Mouse (Mus musculus) kidney, embryonic 15.5 days (tissue): Measurements from ENCODE around the gene Unc13b. TPM values are rescaled to one million over a fixed set of nuclear protein-coding genes. Genes with fewer than 3 reads are reported as not detected.

Experiments
- ATAC-seq: fragments of 200-750 bp; cut with Nextera tagmentation; replicated peaks from 2 replicates; pipeline ENCODE4 v1.8.0; 2017; ENCODE audit warnings: moderate TSS enrichment; ENCODE audit not compliant: low FRiP score
- H3K27ac ChIP-seq: fragments of 300-500 bp; sonication (generic); 2 replicates; pipeline ENCODE4 v1.5.1; 2015; ENCODE audit warnings: mild to moderate bottlenecking, inconsistent platforms
- H3K27me3 ChIP-seq: fragments of 300-500 bp; sonication (generic); 2 replicates; pipeline ENCODE4 v1.6.1; 2015; ENCODE audit warnings: inconsistent platforms
- H3K36me3 ChIP-seq: fragments of 300-500 bp; sonication (generic); 2 replicates; pipeline ENCODE4 v1.6.1; 2015; ENCODE audit warnings: inconsistent platforms
- H3K4me1 ChIP-seq: fragments of 300-500 bp; sonication (generic); 2 replicates; pipeline ENCODE4 v1.6.1; 2015; ENCODE audit warnings: inconsistent platforms
- H3K4me2 ChIP-seq: fragments of 300-500 bp; sonication (generic); 2 replicates; pipeline ENCODE4 v1.6.1; 2015; ENCODE audit warnings: moderate library complexity, mild to moderate bottlenecking, inconsistent platforms
- H3K4me3 ChIP-seq: fragments of 300-500 bp; sonication (generic); replicated peaks from 2 replicates; pipeline ENCODE4 v1.5.1; 2015; ENCODE audit warnings: mild to moderate bottlenecking, inconsistent platforms
- H3K9ac ChIP-seq: fragments of 300-500 bp; sonication (generic); 2 replicates; pipeline ENCODE4 v1.6.1; 2015; ENCODE audit warnings: mild to moderate bottlenecking, inconsistent platforms
- H3K9me3 ChIP-seq: fragments of 300-500 bp; sonication (generic); replicated peaks from 2 replicates; pipeline ENCODE4 v1.6.1; 2016; ENCODE audit warnings: inconsistent platforms
- WGBS: fragments of 180-500 bp; shearing (Covaris S2); methylation state at CpG from one replicate; pipeline ENCODE4 v1.1.7; 2015; ENCODE audit warnings: mixed read lengths; 5-methylcytosine and 5-hydroxymethylcytosine counted together
- polyA plus RNA-seq: library from polyadenylated mRNA; unstranded; fragments of >200 nt; fragmentation: Nextera tagmentation; extraction: Ambion mirVana; gene quantifications from 2 replicates; pipeline ENCODE4 v1.2.1, GENCODE M21; 2015

Gene Unc13b
- polyA plus RNA-seq, 1 experiment from 2014 or later, result 8.3 TPM

DNA sequence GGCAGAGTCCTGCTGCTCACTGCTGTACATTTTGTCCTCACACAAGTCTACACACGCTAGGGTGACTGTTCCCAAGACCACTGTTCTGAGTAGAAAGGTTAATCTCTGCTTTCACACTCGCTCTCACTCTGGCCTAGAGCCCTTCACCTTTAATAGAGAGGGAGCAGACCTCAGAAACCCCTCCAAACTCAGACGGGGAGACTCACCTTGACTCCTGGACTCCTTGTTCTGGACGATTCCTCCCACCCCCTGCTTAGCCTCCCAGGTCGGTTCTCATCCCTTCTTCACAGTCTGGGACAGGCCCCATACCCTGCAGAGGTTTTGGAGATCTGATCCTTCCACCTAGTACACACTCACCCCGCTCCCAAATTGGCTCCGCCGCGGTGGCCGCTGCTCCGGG lies 19.1 kb upstream of the Unc13b start:
- no peaks in the 10 kb centered on the region for H3K9me3 ChIP-seq
- peak overlapping the region; percentile 73 for H3K9ac ChIP-seq
- peaks cover 40% of the 10 kb centered on the region for H3K4me1 ChIP-seq
- H3K4me2 ChIP-seq, result peak overlapping the region; percentile 86
- peaks cover 19% of the 10 kb centered on the region for H3K36me3 ChIP-seq
- 1% methylated on average over 11 of the region's 11 CpGs for WGBS
- peak overlapping the region; percentile 79 for H3K27ac ChIP-seq
- H3K4me3 ChIP-seq, result peak overlapping the region; percentile 69
- ATAC-seq, result peak; percentile 33
- H3K27me3 ChIP-seq, result no peaks in the 10 kb centered on the region

DNA sequence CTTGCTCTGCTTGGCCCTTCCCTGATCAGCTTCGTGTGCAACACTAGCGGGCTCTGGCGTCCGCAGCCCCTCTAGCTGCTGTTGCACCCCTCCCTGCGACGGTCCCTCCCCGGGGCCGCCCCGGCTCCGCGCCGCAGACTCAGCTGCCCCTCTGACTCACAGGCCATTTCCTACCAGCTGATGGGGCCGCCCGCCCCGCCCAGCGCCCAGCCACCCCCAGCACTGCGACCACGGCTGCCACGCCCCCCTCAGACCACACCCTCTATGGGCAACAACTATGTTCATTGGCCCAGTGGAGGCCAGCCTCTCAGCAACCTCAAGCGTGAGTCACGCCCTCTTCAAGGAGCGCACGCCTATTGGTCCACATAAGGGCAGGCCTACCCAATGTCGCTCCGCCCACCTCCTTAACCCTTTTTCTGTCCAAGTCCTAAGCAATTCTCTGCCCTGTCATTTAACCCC lies 18.6 kb upstream of the Unc13b start:
- H3K9ac ChIP-seq, result peak overlapping the region; percentile 73

DNA sequence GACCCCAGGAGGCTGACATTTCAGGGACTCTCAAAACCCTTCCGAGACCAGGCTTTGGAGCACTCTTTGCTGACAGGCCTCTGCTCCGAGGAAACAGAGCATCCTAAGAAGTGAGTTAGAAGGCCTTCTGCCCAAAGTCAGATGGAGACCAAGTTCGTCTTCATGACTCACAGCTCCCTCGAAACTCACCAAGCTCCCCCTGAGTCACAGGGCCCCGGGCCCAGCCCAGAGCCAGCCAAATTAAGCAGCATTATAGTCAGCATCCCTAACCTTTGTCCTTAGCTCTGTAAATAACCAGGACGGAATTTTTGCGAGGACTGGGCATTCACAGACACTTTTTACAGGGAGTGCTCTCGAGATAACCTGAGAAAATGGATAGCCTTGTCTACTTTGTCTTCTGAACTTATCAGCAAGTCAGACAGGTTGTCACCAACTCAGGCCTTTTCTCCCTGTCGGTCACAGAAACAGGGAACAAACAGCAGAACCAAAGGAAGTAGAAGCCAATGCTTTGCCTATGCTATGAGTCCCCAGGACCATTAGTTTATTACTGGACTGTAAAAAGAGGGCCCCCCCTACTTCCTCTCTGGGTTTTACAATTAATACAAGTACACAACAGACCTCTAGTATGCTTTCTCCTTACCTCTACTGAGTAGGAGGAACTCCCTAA lies 17.7 kb upstream of the Unc13b start:
- Histone ChIP-seq H3K36me3 (peaks cover 8% of the 10 kb centered on the region), H3K9ac (no peak overlapping the region), H3K27me3 (no peaks in the 10 kb centered on the region), H3K4me1 (peaks cover 51% of the 10 kb centered on the region), H3K4me3 (no peak overlapping the region), H3K4me2 (no peak overlapping the region), H3K9me3 (no peaks in the 10 kb centered on the region), H3K27ac (peak overlapping the region; percentile 45)
- ATAC-seq, result no peak
- 66% methylated on average over 9 of the region's 9 CpGs for WGBS

More for the DNA sequence above, 18.6 kb upstream of the Unc13b start:
- Histone ChIP-seq H3K27ac (peak overlapping the region; percentile 79), H3K4me1 (peaks cover 45% of the 10 kb centered on the region), H3K9me3 (no peaks in the 10 kb centered on the region), H3K36me3 (peaks cover 16% of the 10 kb centered on the region), H3K4me3 (peak overlapping the region; percentile 69), H3K27me3 (no peaks in the 10 kb centered on the region), H3K4me2 (peak overlapping the region; percentile 86)
- ATAC-seq, result peak; percentile 98
- 0% methylated on average over 25 of the region's 25 CpGs for WGBS

DNA sequence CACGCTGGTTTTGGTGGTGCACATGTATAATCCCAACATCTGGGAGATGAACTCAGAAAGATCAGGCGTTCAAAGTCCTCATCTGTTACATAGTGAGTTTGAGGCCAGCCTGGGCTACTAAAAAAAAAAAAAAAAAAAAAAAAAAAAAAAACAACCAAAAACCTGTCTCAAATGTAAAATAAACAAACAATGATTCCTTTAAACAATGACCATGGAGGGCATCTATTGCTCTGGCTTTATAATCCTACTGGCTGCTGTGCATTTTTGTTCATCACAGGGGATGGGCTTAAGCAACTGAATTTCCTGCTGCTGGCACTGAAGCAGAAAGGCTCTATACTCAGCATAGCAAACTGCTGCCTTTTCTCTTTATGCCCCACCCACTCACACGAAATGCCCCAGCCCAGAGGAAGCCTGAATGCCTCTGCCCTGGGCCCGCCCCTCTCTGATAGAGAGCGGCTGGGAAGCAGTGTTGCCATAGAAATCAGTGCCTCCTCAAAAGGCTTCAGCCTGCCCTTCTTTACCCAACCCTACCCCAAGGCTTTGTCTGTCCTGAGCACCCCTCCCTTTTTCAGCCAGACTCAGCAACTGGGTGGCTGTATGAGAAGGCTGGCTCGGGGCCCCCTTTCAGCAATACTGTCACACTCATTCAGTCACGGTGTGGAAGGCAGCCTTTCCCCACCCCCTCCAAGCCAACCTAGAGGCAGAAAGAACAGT lies 15.0 kb upstream of the Unc13b start:
- Histone ChIP-seq H3K36me3 (no peaks in the 10 kb centered on the region), H3K27me3 (no peaks in the 10 kb centered on the region), H3K27ac (peak overlapping the region; percentile 72), H3K4me1 (peaks cover 46% of the 10 kb centered on the region), H3K9me3 (no peaks in the 10 kb centered on the region), H3K4me2 (peak overlapping the region; percentile 85), H3K9ac (0 out of 2 replicates have a peak overlapping the region, but pooled peaks have one; percentile 3), H3K4me3 (peak overlapping the region; percentile 65; the same call in 1 of the 2 replicates)
- no peak for ATAC-seq
- 21% methylated on average over 7 of the region's 7 CpGs for WGBS

DNA sequence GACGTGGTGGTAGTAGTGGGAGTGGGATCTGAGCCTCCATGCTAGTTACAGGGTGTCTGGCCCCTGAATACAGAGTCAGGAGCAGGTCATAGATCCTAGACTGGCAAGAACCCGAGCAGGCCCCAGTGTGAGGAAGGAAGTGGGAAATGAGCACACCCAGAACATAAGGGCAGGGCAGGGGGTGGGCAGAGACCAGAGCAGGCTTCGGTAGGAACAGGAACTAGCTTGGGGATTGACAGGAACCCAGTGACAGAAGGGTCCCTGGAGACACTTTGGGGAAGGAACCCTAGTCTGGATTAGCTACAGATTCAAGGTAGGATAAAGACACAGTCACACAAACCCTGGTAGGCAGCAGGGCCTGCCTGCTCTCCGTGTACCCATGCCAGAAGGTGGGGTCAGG lies 14.1 kb upstream of the Unc13b start:
- WGBS, result 17% methylated on average over 4 of the region's 4 CpGs
- Histone ChIP-seq H3K9ac (no peak overlapping the region), H3K4me3 (peak overlapping the region; percentile 65), H3K4me1 (peaks cover 38% of the 10 kb centered on the region), H3K36me3 (no peaks in the 10 kb centered on the region), H3K27me3 (no peaks in the 10 kb centered on the region), H3K9me3 (no peaks in the 10 kb centered on the region), H3K4me2 (peak overlapping the region; percentile 85), H3K27ac (peak overlapping the region; percentile 72)
- ATAC-seq, result no peak

DNA sequence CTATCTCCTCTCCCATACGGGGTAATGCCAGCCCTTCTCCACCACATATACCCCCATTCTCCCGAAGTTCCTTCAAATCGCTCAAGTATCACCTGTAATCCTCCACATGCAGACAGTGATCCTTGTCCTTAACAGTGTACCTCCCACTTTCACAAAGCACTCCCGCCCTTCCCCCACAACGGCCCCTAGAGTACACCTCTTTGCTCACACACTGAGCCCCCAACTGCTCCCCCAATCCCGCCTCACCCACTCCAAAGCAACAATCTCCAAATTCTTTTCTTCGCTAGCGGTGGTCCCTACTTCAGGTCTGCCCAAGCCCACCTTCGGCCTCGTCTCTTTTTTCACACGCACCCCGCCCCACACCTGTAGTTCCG lies 13.5 kb upstream of the Unc13b start:
- peak overlapping the region; percentile 72 for H3K27ac ChIP-seq
- H3K9me3 ChIP-seq, result no peaks in the 10 kb centered on the region
- no peaks in the 10 kb centered on the region for H3K36me3 ChIP-seq
- H3K4me1 ChIP-seq, result peaks cover 32% of the 10 kb centered on the region
- WGBS, result 4% methylated on average over 13 of the region's 13 CpGs
- peak overlapping the region; percentile 44 for H3K9ac ChIP-seq
- ATAC-seq, result no peak; the same call in none of the 2 replicates
- H3K27me3 ChIP-seq, result no peaks in the 10 kb centered on the region
- peak overlapping the region; percentile 85 for H3K4me2 ChIP-seq
- H3K4me3 ChIP-seq, result peak overlapping the region; percentile 65

DNA sequence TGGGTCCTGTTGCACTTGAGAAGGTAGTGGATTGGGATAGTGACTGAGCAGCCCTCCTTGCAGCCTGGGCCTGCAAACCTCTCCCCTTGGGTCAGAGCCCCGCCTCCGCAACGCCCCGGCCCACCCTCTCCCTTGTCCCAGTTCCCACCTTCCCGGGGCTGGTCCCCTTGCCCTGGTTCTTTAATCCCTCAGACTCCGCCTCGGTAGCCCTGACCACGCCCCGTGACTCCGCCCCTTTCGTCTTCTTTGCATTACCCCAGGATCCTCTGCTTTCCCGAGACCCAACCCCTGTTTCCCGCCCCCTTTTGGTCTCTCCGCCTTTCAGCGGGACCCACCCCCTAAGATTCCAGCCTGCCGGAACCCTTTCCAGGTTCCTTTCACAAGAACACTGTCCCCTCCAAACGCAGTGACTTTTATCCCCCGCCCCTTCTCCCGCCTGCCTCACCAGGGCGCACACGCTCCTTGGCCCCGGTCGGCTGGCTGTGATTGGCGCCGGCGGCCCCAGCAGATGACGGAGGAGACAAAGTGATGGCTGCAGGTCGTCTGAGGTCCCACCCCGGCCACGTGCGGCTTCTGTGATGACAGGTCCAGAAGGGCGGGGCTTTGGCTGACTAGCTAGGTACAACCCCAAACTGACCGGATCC lies 13.0 kb upstream of the Unc13b start, which contains the start of gene Fam214b:
Gene Fam214b (minus strand): TSS at position 562 of the 644 bp plus-strand sequence.
- Histone ChIP-seq H3K4me3 (peak within 1 kb of the TSS; percentile 65), H3K4me1 (peaks cover 29% of the 10 kb centered on the region), H3K9ac (peak within 1 kb of the TSS; percentile 52), H3K4me2 (peak within 1 kb of the TSS; percentile 85), H3K9me3 (no peaks in the 10 kb centered on the region), H3K27ac (peak within 1 kb of the TSS; percentile 81), H3K36me3 (no peaks in the 10 kb centered on the region), H3K27me3 (no peaks in the 10 kb centered on the region)
- WGBS, result under 1% methylated on average over 33 of the region's 33 CpGs
- ATAC-seq, result peak; percentile 95

DNA sequence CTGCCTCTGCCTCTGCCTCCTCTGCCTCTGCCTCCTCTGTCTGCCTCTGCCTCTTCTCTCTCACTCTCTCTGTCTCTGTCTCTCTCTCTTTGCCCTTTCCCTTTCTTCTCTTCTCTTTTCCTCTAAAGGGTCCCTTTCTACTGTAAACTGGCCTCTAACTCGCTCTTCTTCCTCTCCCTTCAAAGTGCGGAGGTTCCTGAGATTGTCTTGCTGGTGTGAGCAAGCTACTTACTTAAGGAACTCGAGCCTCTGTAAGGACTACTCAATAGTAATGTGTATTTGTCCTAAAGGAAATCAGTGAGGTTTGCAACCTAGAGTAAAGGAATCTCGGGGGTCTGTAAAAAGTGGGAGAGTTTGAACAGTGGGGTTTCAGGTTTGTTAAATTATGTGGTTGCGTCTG lies 12.1 kb upstream of the Unc13b start:
- no peaks in the 10 kb centered on the region for H3K27me3 ChIP-seq
- WGBS, result 67% methylated on average over 5 of the region's 5 CpGs

DNA sequence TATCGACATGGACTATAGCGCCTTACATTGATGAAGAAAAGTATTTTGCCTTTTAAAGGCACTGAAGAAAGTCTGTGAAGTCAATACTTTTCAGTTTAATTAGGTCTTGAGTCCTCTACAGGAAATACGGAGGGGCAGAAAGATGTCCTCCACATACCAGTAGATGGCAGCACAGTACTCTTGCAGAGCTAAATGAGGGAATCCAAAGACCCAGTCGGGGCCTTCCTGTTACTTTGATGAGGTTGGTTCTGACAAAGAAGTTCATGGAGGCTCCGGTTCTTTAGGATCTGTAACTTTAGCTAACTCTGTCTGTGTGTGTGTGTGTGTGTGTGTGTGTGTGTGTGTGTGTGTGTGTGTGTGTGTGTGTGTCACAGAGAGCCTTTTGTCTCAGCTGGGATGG lies 11.5 kb upstream of the Unc13b start:
- no peak overlapping the region for H3K9ac ChIP-seq
- peak overlapping the region; percentile 8; the same call in 1 of the 2 replicates for H3K4me2 ChIP-seq
- 5% methylated on average over 5 of the region's 5 CpGs for WGBS
- no peaks in the 10 kb centered on the region for H3K9me3 ChIP-seq
- no peak overlapping the region for H3K27ac ChIP-seq
- no peaks in the 10 kb centered on the region for H3K27me3 ChIP-seq
- no peaks in the 10 kb centered on the region for H3K36me3 ChIP-seq
- no peak overlapping the region for H3K4me3 ChIP-seq
- peaks cover 27% of the 10 kb centered on the region for H3K4me1 ChIP-seq
- ATAC-seq, result no peak

More for the DNA sequence above, 12.1 kb upstream of the Unc13b start:
- H3K36me3 ChIP-seq, result no peaks in the 10 kb centered on the region
- H3K4me2 ChIP-seq, result peak overlapping the region; percentile 85
- no peak for ATAC-seq
- no peak overlapping the region for H3K9ac ChIP-seq
- no peak overlapping the region for H3K27ac ChIP-seq
- no peaks in the 10 kb centered on the region for H3K9me3 ChIP-seq
- no peak overlapping the region for H3K4me3 ChIP-seq
- peaks cover 27% of the 10 kb centered on the region for H3K4me1 ChIP-seq

DNA sequence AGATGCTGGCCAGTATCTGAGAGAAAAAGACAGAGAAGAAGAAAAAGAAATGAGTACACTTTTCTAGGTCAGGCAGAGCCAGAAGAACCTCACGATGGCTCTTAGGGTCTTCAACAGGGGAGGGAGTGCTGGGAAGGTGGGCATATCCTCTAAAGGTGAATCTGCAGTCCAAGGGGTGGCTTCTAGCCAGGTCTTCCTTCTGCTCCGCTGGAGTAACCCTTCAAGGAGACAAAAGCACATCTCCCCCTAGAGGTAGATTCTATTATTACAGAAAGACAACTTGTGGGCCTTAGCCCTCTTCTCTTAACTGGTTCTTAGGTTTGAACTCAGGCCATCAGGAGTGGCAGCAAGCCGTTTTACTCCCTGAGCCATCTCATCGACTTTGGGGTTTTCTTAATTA lies 6.1 kb upstream of the Unc13b start:
- ATAC-seq, result no peak
- H3K4me2 ChIP-seq, result no peak overlapping the region
- no peaks in the 10 kb centered on the region for H3K27me3 ChIP-seq
- no peaks in the 10 kb centered on the region for H3K4me1 ChIP-seq
- no peak overlapping the region for H3K9ac ChIP-seq
- no peaks in the 10 kb centered on the region for H3K9me3 ChIP-seq
- WGBS, result 17% methylated on average over 4 of the region's 4 CpGs
- no peaks in the 10 kb centered on the region for H3K36me3 ChIP-seq
- H3K27ac ChIP-seq, result no peak overlapping the region
- H3K4me3 ChIP-seq, result no peak overlapping the region

DNA sequence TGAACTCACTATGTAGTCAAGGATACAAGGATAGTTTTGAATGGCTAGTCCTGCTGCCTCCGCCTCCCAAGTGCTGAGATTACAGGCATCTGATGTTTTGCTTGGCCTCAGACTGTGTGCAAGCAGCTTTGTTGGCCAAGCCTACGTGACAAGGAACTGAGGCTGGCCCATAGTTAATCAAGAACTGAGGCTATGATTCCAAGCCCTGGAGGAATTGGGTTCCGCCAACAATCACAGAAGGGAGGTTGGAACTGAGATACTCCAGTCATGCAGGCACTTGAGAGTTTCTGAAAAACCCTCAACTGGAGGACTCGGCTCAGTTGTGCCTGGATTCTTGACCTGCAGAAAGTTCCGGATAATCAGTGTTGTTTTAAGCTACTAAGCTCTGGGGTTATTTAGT lies 1.1 kb upstream of the Unc13b start:
- Histone ChIP-seq H3K27ac (no peak overlapping the region), H3K9me3 (no peaks in the 10 kb centered on the region), H3K36me3 (no peaks in the 10 kb centered on the region), H3K9ac (no peak overlapping the region), H3K27me3 (peaks cover 6% of the 10 kb centered on the region; the same call in 1 of the 2 replicates), H3K4me1 (peaks cover 21% of the 10 kb centered on the region), H3K4me2 (no peak overlapping the region), H3K4me3 (no peak overlapping the region)
- WGBS, result 85% methylated on average over 5 of the region's 5 CpGs
- no peak for ATAC-seq

DNA sequence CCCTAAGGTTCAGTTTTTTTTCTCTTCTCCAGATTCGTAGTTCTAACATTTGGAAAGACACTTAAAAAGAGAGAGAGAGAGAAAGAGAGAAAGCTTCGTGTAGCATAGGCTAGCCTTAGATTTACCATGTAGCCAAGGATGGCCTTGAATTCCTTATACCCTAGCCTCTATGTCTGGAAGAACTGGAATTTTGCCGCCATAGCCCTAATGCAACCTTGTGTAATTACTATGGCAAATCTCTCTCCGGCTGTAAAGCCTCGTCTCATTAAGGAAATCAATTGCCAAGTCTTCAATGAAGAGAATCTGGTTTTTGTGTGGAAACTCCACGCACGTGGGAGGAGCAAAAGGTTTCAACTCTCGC lies 381 bp upstream of the Unc13b start:
- H3K4me2 ChIP-seq, result peak overlapping the region; percentile 92
- 17% methylated on average over 8 of the region's 8 CpGs for WGBS

More for the DNA sequence above, 381 bp upstream of the Unc13b start:
- ATAC-seq, result no peak; the same call in 1 of the 2 replicates
- Histone ChIP-seq H3K4me1 (peaks cover 21% of the 10 kb centered on the region), H3K9me3 (no peaks in the 10 kb centered on the region), H3K9ac (no peak overlapping the region), H3K27ac (no peak overlapping the region), H3K27me3 (peaks cover 6% of the 10 kb centered on the region; the same call in 1 of the 2 replicates), H3K36me3 (no peaks in the 10 kb centered on the region), H3K4me3 (peak overlapping the region; percentile 70)
